8 mouse cellular contexts compared by ENCODE assay signal in genomic region chr9:56796656-56797131, GRCm38 (mm10). TPM values are rescaled to one million over a fixed set of nuclear protein-coding genes. Genes with fewer than 3 reads are reported as not detected.
A peak's percentile ranks its signal among the peaks of the same experiment; 100 is the strongest.
DNase-seq lines count a peak whose midpoint lies in the region; ATAC-seq and TF ChIP-seq lines count a peak whose summit lies in the region.

No protein-coding gene starts in this region.

- peaks cover 66% of the 10 kb centered on the region for H3K27me3 ChIP-seq in heart, embryonic 16.5 days (ENCODE audit: control insufficient read depth, insufficient read depth, low read length)
- H3K27me3 ChIP-seq in embryonic facial prominence, embryonic 10.5 days (replicated peaks; ENCODE audit: low read depth, poor library complexity, severe bottlenecking) = peaks cover 87% of the 10 kb centered on the region
- peaks cover 56% of the 10 kb centered on the region for H3K27me3 ChIP-seq in intestine, postnatal 0 days (replicated peaks; ENCODE audit: control insufficient read depth, insufficient read depth, low read length)
- peaks cover 42% of the 10 kb centered on the region for H3K27me3 ChIP-seq in neural tube, embryonic 15.5 days (replicated peaks)

- H3K27ac ChIP-seq in heart, embryonic 16.5 days (ENCODE audit: low read length) = no peak overlapping the region
- H3K27ac ChIP-seq in embryonic facial prominence, embryonic 10.5 days (replicated peaks) = no peak overlapping the region; the same call in 1 of the 2 replicates
- no peak overlapping the region for H3K27ac ChIP-seq in intestine, postnatal 0 days (ENCODE audit: low read depth, low read length)
- peak overlapping the region; percentile 90 for H3K27ac ChIP-seq in neural tube, embryonic 15.5 days (replicated peaks)

- H3K36me3 ChIP-seq in heart, embryonic 16.5 days (ENCODE audit: control insufficient read depth, insufficient read depth) = no peaks in the 10 kb centered on the region
- no peaks in the 10 kb centered on the region for H3K36me3 ChIP-seq in embryonic facial prominence, embryonic 10.5 days (replicated peaks)
- H3K36me3 ChIP-seq in intestine, postnatal 0 days (ENCODE audit: control insufficient read depth, insufficient read depth) = no peaks in the 10 kb centered on the region
- H3K36me3 ChIP-seq in neural tube, embryonic 15.5 days = no peaks in the 10 kb centered on the region

- no peak for TF ChIP-seq CTCF in intestine, postnatal 0 days (IDR thresholded peaks at IDR 0.05; ENCODE audit: low read depth)

- H3K4me2 ChIP-seq in heart, embryonic 16.5 days (ENCODE audit: low read depth, low read length) = peak overlapping the region; percentile 83
- H3K4me2 ChIP-seq in intestine, postnatal 0 days (replicated peaks; ENCODE audit: low read depth) = peak overlapping the region; percentile 68
- H3K4me2 ChIP-seq in neural tube, embryonic 15.5 days = peak overlapping the region; percentile 87

- no peaks in the 10 kb centered on the region for H3K9me3 ChIP-seq in heart, embryonic 16.5 days (replicated peaks; ENCODE audit: control insufficient read depth, low read length)
- no peaks in the 10 kb centered on the region for H3K9me3 ChIP-seq in embryonic facial prominence, embryonic 10.5 days
- no peaks in the 10 kb centered on the region for H3K9me3 ChIP-seq in intestine, postnatal 0 days (ENCODE audit: control insufficient read depth)
- H3K9me3 ChIP-seq in neural tube, embryonic 15.5 days (replicated peaks) = no peaks in the 10 kb centered on the region

- no peak; the same call in 1 of the 2 replicates for ATAC-seq in heart, embryonic 16.5 days (replicated peaks; ENCODE audit: extremely low read depth, insufficient read depth, low FRiP score)
- ATAC-seq in intestine, postnatal 0 days = no peak
- peak; percentile 71 for ATAC-seq in neural tube, embryonic 15.5 days (ENCODE audit: low FRiP score)
- ATAC-seq in megakaryocyte progenitor cell, adult 5-6 weeks (replicated peaks; ENCODE audit: poor library complexity) = no peak

- DNase-seq in heart, adult 8-10 months (ENCODE audit: low spot score) = no peak
- peak; percentile 61 for DNase-seq in R1 (ENCODE audit: low read depth, low spot score)
- DNase-seq in embryonic facial prominence, embryonic 10.5 days (ENCODE audit: low spot score) = peak; percentile 59
- no peak for DNase-seq in adrenal gland, adult (ENCODE audit: inconsistent age in 2 of 2, low spot score in 1 of 2)

- peaks cover 10% of the 10 kb centered on the region; the same call in 1 of the 2 replicates for H3K4me1 ChIP-seq in heart, embryonic 16.5 days (ENCODE audit: control insufficient read depth, insufficient read depth, low read length)
- peaks cover 24% of the 10 kb centered on the region for H3K4me1 ChIP-seq in embryonic facial prominence, embryonic 10.5 days
- no peaks in the 10 kb centered on the region for H3K4me1 ChIP-seq in intestine, postnatal 0 days (replicated peaks; ENCODE audit: control insufficient read depth, insufficient read depth, low read length)
- peaks cover 59% of the 10 kb centered on the region for H3K4me1 ChIP-seq in neural tube, embryonic 15.5 days

- WGBS in heart, embryonic 16.5 days = 1% methylated on average over 41 of the region's 41 CpGs
- WGBS in embryonic facial prominence, embryonic 10.5 days = under 1% methylated on average over 41 of the region's 41 CpGs
- under 1% methylated on average over 41 of the region's 41 CpGs for WGBS in intestine, postnatal 0 days
- under 1% methylated on average over 39 of the region's 41 CpGs for WGBS in neural tube, embryonic 15.5 days

- peak overlapping the region; percentile 54 for H3K4me3 ChIP-seq in heart, embryonic 16.5 days (ENCODE audit: low read length)
- peak overlapping the region; percentile 67 for H3K4me3 ChIP-seq in embryonic facial prominence, embryonic 10.5 days
- H3K4me3 ChIP-seq in intestine, postnatal 0 days (ENCODE audit: low read depth, low read length) = peak overlapping the region; percentile 38
- peak overlapping the region; percentile 62 for H3K4me3 ChIP-seq in neural tube, embryonic 15.5 days (replicated peaks)

- peak overlapping the region; percentile 2; the same call in 1 of the 2 replicates for H3K9ac ChIP-seq in heart, embryonic 16.5 days (ENCODE audit: low read length)
- no peak overlapping the region for H3K9ac ChIP-seq in intestine, postnatal 0 days (ENCODE audit: low read depth, low read length)
- H3K9ac ChIP-seq in neural tube, embryonic 15.5 days (replicated peaks) = peak overlapping the region; percentile 73

RNA-seq across cellular contexts. Expression of gene Lingo1, which starts 0.4 kb away (rescaled TPM):
- 1.3 and 1.8 TPM in 2 replicates for polyA plus RNA-seq in heart, embryonic 16.5 days (2015; fragmentation: Nextera tagmentation; extraction: Ambion mirVana)
- total RNA-seq in heart, adult 8-10 months (2022) = 1 to 10 TPM; 1.0 to 1.7 (median 1.2) TPM
- 2.1 and 2.4 TPM in 2 replicates for polyA plus RNA-seq in embryonic facial prominence, embryonic 10.5 days (2016; fragmentation: Nextera tagmentation; extraction: Ambion mirVana)
- 0.72 and 0.98 TPM in 2 replicates for polyA plus RNA-seq in intestine, postnatal 0 days (2015; fragmentation: Nextera tagmentation; extraction: Ambion mirVana)
- polyA plus RNA-seq in neural tube, embryonic 15.5 days (2015; fragmentation: Nextera tagmentation; extraction: Ambion mirVana) = 67.4 and 72.2 TPM in 2 replicates
- not detected in 2 replicates for total RNA-seq in megakaryocyte progenitor cell, adult 5-6 weeks (2015)
- not detected in 2 replicates for total RNA-seq in megakaryocyte progenitor cell, adult 5-6 weeks (2017)

Comparison
In these comparisons a context has a peak if more than half of its experiments do, and no peak if none do; other contexts are left out.
1. DNase-seq: peak in R1 (single experiment) and embryonic facial prominence, embryonic 10.5 days (single experiment); none in heart, adult 8-10 months (single experiment) and adrenal gland, adult (0 of 2).
2. RNA of gene Lingo1, which starts 0.4 kb away (polyA plus RNA-seq): 67.4 to 72.2 TPM in neural tube, embryonic 15.5 days; 2.1 to 2.4 TPM in embryonic facial prominence, embryonic 10.5 days, 1.3 to 1.8 TPM in heart, embryonic 16.5 days and 0.72 to 0.98 TPM in intestine, postnatal 0 days; every median in the first group is over 10 times any median in the second.
3. Peak in every context shown above with its lines, with median percentiles within 50 percentile points of each other: H3K4me2 ChIP-seq and H3K4me3 ChIP-seq.